Mouse (Mus musculus) CH12.LX (cell line): ENCODE measurements at regions not wholly inside any gene's neighbourhood (a gene's known extent, or its start where the extent isn't known, plus 50 kb on each side); places are given as distances from the start of the nearest gene placed in this dataset.

Source experiments
- DNase-seq: peaks from one replicate; pipeline ENCODE4 v3.0.0-alpha.2; 2013; ENCODE audit errors: extremely low read depth
- H3K27ac ChIP-seq: 2 replicates; pipeline ENCODE4 v1.5.1; 2012; ENCODE audit warnings: low read depth, mild to moderate bottlenecking, control low read depth, moderate library complexity; ENCODE audit not compliant: insufficient read depth
- H3K27me3 ChIP-seq: replicated peaks from 2 replicates; pipeline ENCODE3; 2012; ENCODE audit warnings: inconsistent platforms
- H3K36me3 ChIP-seq, 2 experiments: replicated peaks in 1 of 2; 2 replicates each; pipeline versions ENCODE3 to v1.6.1; 2012; ENCODE audit warnings: inconsistent platforms in 1 of 2, low read length in 1 of 2, mild to moderate bottlenecking in 1 of 2, mixed read lengths in 1 of 2, moderate library complexity in 1 of 2; ENCODE audit not compliant: control insufficient read depth in 1 of 2, insufficient read depth in 1 of 2
- H3K4me1 ChIP-seq, 2 experiments: 2 replicates each; pipeline ENCODE4 v1.6.1; 2012; ENCODE audit warnings: inconsistent platforms in 1 of 2, moderate library complexity in 1 of 2; ENCODE audit not compliant: insufficient read depth in 2 of 2, control insufficient read depth in 1 of 2
- H3K4me2 ChIP-seq: 2 replicates; pipeline ENCODE4 v1.6.1; 2012; ENCODE audit warnings: low read depth, mild to moderate bottlenecking, control low read depth; ENCODE audit not compliant: poor library complexity, insufficient read depth, severe bottlenecking
- H3K4me3 ChIP-seq, 3 experiments: fragments of 150-350 bp in 1 of 3; sonication (generic) in 1 of 3; replicated peaks in 1 of 3; 2 replicates each; pipeline versions ENCODE3 to v1.5.1; 2011 to 2012; ENCODE audit warnings: low read depth in 2 of 3, low read length in 2 of 3, mild to moderate bottlenecking in 2 of 3, moderate library complexity in 2 of 3, control low read depth in 1 of 3, improper control_type of control experiment in 1 of 3, inconsistent platforms in 1 of 3, mixed read lengths in 1 of 3; ENCODE audit not compliant: poor library complexity in 1 of 3
- H3K79me2 ChIP-seq: replicated peaks from 2 replicates; pipeline ENCODE4 v1.6.1; 2012; ENCODE audit warnings: mild to moderate bottlenecking, moderate library complexity; ENCODE audit not compliant: control insufficient read depth, poor library complexity, insufficient read depth, severe bottlenecking; ENCODE audit errors: extremely low read depth
- H3K9ac ChIP-seq: 2 replicates; pipeline ENCODE4 v1.6.1; 2012; ENCODE audit warnings: low read depth, mild to moderate bottlenecking, control low read depth, moderate library complexity; ENCODE audit not compliant: insufficient read depth
- H3K9me3 ChIP-seq: replicated peaks from 2 replicates; pipeline ENCODE3; 2012; ENCODE audit warnings: low read length, inconsistent platforms, mixed read lengths
- BHLHE40 ChIP-seq: IDR thresholded peaks from 2 replicates; pipeline ENCODE4 v1.6.1; 2011; ENCODE audit warnings: mild to moderate bottlenecking, low read depth, low read length, improper control_type of control experiment
- CHD1 ChIP-seq: IDR thresholded peaks from 2 replicates; pipeline ENCODE4 v1.6.1; 2012; ENCODE audit warnings: low read depth, low read length, improper control_type of control experiment, inconsistent platforms
- ELF1 ChIP-seq: IDR thresholded peaks from 2 replicates; pipeline ENCODE4 v1.6.1; 2014; ENCODE audit warnings: low read depth, mild to moderate bottlenecking, inconsistent platforms, low read length, improper control_type of control experiment
- EP300 ChIP-seq: IDR thresholded peaks from 2 replicates; pipeline ENCODE4 v1.6.1; 2011; ENCODE audit warnings: low read length, improper control_type of control experiment
- GABPA ChIP-seq: IDR thresholded peaks from 2 replicates; pipeline ENCODE4 v1.6.1; 2012; ENCODE audit warnings: low read depth, low read length, improper control_type of control experiment, inconsistent platforms; ENCODE audit not compliant: insufficient replicate concordance
- HCFC1 ChIP-seq: IDR thresholded peaks from 2 replicates; pipeline ENCODE4 v1.6.1; 2012; ENCODE audit warnings: low read depth, mild to moderate bottlenecking, inconsistent platforms, low read length, improper control_type of control experiment
- IRF4 ChIP-seq: IDR thresholded peaks from 2 replicates; pipeline ENCODE4 v1.6.1; 2014; ENCODE audit warnings: low read depth, mild to moderate bottlenecking, inconsistent platforms, low read length, improper control_type of control experiment
- JUND ChIP-seq: conservative IDR thresholded peaks from 2 replicates; pipeline ENCODE4 v1.6.1; 2011; ENCODE audit warnings: low read depth, low read length, improper control_type of control experiment
- KAT2A ChIP-seq: IDR thresholded peaks from 2 replicates; pipeline ENCODE4 v1.6.1; 2012; ENCODE audit warnings: low read length, improper control_type of control experiment, inconsistent platforms; ENCODE audit not compliant: insufficient replicate concordance
- MAX ChIP-seq: IDR thresholded peaks from 2 replicates; pipeline ENCODE4 v1.6.1; 2011; ENCODE audit warnings: low read length, improper control_type of control experiment
- MYC ChIP-seq: IDR thresholded peaks from 2 replicates; pipeline ENCODE4 v1.6.1; 2011; ENCODE audit warnings: low read depth, mild to moderate bottlenecking, improper control_type of control experiment, low read length
- NELFE ChIP-seq: IDR thresholded peaks from 2 replicates; pipeline ENCODE4 v1.6.1; 2011; ENCODE audit warnings: low read depth, low read length, improper control_type of control experiment
- NRF1 ChIP-seq: IDR thresholded peaks from 2 replicates; pipeline ENCODE4 v1.6.1; 2014; ENCODE audit warnings: low read depth, mild to moderate bottlenecking, inconsistent platforms, low read length, improper control_type of control experiment, moderate library complexity
- SMC3 ChIP-seq: IDR thresholded peaks from 2 replicates; pipeline ENCODE4 v1.6.1; 2011; ENCODE audit warnings: low read depth, low read length, improper control_type of control experiment
- TBP ChIP-seq: conservative IDR thresholded peaks from 2 replicates; pipeline ENCODE4 v1.6.1; 2011; ENCODE audit warnings: low read depth, low read length, improper control_type of control experiment
- UBTF ChIP-seq: IDR thresholded peaks from 2 replicates; pipeline ENCODE4 v1.6.1; 2012; ENCODE audit warnings: low read depth, mild to moderate bottlenecking, inconsistent platforms, low read length, improper control_type of control experiment, moderate library complexity
- ZKSCAN1 ChIP-seq: IDR thresholded peaks from 2 replicates; pipeline ENCODE4 v1.6.1; 2012; ENCODE audit warnings: low read depth, inconsistent platforms, low read length, improper control_type of control experiment, borderline replicate concordance
- ZMIZ1 ChIP-seq: IDR thresholded peaks from 2 replicates; pipeline ENCODE4 v1.6.1; 2012; ENCODE audit warnings: low read depth, mild to moderate bottlenecking, inconsistent platforms, low read length, improper control_type of control experiment
- dilution Hi-C: fragments of 300-500 bp; cut with MboI; formaldehyde crosslinking; loops from 2 replicates; pipeline ENCODE4 v1.14.3; 2020; ENCODE audit warnings: low sequenced_read_pairs; ENCODE audit not compliant: extremely low pct_unique_long_range_greater_than_20kb, extremely low pct_ligation_motif_present
- in situ Hi-C: fragments of 300-500 bp; cut with MboI; formaldehyde crosslinking; loops from 3 replicates; pipeline ENCODE4 v1.14.3; 2019; ENCODE audit warnings: low sequenced_read_pairs, low pct_ligation_motif_present, low pct_unique_long_range_greater_than_20kb, mixed read lengths

DNA sequence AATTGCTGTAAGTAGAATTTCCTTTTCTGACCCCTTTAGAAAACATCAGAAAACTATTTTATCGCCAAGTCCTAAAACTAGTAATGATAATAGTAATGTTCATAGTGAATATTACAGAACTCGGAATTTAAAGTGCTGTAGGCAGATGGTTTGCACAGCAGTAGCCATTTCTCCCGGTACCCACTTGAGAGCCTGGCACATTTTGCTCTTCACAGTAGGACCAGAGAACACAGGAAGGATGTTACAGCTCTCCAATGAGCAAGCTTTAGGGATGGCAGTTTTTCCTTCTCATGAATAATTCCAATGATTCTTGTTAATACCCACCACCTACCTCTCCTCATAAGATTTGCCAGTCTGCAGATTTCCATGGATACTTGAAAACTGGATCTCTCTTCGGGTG, 253.2 kb upstream of the Impg1 start:
- no peaks in the 10 kb centered on the region for H3K79me2 ChIP-seq
- H3K4me3 ChIP-seq: no peak overlapping the region
- dilution Hi-C loops (no loop called here), in situ Hi-C loops (no loop called here)
- H3K4me2 ChIP-seq: no peak overlapping the region
- H3K27me3 ChIP-seq: no peaks in the 10 kb centered on the region
- DNase-seq: no peak
- H3K36me3 ChIP-seq: no peaks in the 10 kb centered on the region
- H3K4me1 ChIP-seq: no peaks in the 10 kb centered on the region
- H3K9me3 ChIP-seq: no peaks in the 10 kb centered on the region
- TF ChIP-seq SMC3: no peak
- no peak for TF ChIP-seq MAX
- TF ChIP-seq JUND: no peak
- TF ChIP-seq BHLHE40: no peak
- TF ChIP-seq UBTF: no peak
- no peak for TF ChIP-seq NELFE
- TF ChIP-seq ELF1: no peak
- no peak for TF ChIP-seq CHD1
- TF ChIP-seq, all 38 proteins: peak for 0
- H3K27ac ChIP-seq: no peak overlapping the region
- no peak overlapping the region for H3K9ac ChIP-seq

DNA sequence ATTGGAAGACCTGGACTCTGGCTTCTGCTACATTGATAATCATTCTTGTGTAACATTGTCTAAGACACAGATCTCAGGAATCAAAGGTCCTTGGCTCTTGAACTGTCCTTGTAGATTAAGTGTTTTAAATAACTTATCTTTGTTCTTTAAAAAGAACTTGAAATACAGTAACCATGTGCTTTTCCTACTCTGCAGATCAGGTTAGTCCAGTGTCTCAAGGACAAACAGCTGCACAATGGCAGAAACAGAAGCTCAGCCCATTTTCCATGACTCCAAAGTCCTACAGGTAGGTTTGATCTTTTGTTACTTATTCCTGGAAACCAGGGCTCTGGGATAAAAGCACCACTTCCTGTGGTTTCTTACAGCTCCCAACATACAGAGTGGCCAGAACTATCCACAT, 244.5 kb upstream of the Impg1 start:
- in situ Hi-C loops: no loop called here
- no peaks in the 10 kb centered on the region for H3K4me1 ChIP-seq
- H3K9me3 ChIP-seq: no peaks in the 10 kb centered on the region
- dilution Hi-C loops: no loop called here
- no peak overlapping the region for H3K9ac ChIP-seq
- TF ChIP-seq KAT2A: no peak
- no peak overlapping the region for H3K27ac ChIP-seq
- no peak for DNase-seq
- no peaks in the 10 kb centered on the region for H3K36me3 ChIP-seq
- no peak overlapping the region for H3K4me3 ChIP-seq
- H3K4me2 ChIP-seq: no peak overlapping the region
- no peaks in the 10 kb centered on the region for H3K27me3 ChIP-seq
- no peaks in the 10 kb centered on the region for H3K79me2 ChIP-seq

DNA sequence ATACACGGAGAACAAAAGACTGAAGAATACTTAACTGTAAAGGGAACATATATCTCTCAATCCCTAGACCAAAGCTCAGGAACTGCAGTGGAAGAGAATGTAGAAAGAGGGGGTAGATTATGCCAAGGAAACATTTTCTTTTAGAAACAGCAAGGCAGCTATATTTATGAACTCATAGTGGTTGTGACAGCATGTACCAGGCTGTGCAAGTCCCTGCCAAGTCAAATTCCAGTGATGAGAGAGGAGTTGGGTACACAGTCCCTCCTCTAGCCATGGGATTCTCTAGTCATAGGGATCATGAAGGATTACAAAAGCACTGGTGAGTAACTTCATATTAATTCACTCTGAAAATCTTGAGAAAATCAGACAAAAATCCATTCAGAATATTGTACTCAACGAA, 240.0 kb upstream of the Impg1 start:
- Histone ChIP-seq H3K9ac (no peak overlapping the region), H3K4me1 (no peaks in the 10 kb centered on the region), H3K36me3 (no peaks in the 10 kb centered on the region), H3K4me2 (no peak overlapping the region), H3K27ac (no peak overlapping the region), H3K9me3 (no peaks in the 10 kb centered on the region), H3K4me3 (no peak overlapping the region), H3K79me2 (no peaks in the 10 kb centered on the region), H3K27me3 (no peaks in the 10 kb centered on the region)
- dilution Hi-C loops: no loop called here
- no peak for DNase-seq
- in situ Hi-C loops: no loop called here
- TF ChIP-seq HCFC1 (no peak), TBP (no peak), ZKSCAN1 (no peak), MYC (no peak), NRF1 (no peak), IRF4 (no peak), ZMIZ1 (no peak), JUND (no peak), GABPA (no peak), CHD1 (no peak), EP300 (no peak)
